Comparison of ENCODE assay signal across 10 mouse cellular contexts in the genomic region with DNA sequence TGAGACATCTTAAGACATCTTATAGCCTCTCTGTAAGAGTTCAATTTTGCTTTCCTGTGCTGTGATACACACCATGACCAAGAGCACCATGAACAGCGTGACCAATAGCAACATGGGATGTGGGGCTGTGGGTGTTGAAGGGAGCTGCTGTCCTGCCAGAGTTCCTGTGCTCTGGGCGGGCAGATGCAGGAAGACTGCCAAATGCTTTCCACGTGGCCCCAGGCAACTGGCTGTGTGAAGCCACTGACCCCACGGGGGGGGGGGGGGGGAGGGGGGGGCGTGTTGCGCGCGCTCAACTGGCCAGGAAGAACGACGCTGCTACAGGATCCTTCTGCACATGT.
DNase-seq lines count a peak whose midpoint lies in the region; ATAC-seq lines count a peak whose summit lies in the region.
"Had no signal": no experiment of that assay in that cellular context is flagged by ENCODE, and none has a peak within 500 bp of the region (broad histone marks: within the 10 kb centered on the region; RNA-seq: fewer than 3 reads in every experiment).

No protein-coding gene starts in this region.

- ATAC-seq in heart, embryonic 13.5 days (ENCODE audit: extremely low read depth, insufficient number of reproducible peaks, low FRiP score, low TSS enrichment): no peak
- no peak for ATAC-seq in midbrain, embryonic 14.5 days (ENCODE audit: low FRiP score, low TSS enrichment)
- no peak for ATAC-seq in midbrain, embryonic 15.5 days (replicated peaks)
- no peak; the same call in 1 of the 2 replicates for ATAC-seq in limb, embryonic 13.5 days (ENCODE audit: low FRiP score, low read depth)
- ATAC-seq in stomach, embryonic 16.5 days (ENCODE audit: insufficient read depth, low FRiP score): peak; percentile 60; the same call in 1 of the 2 replicates

- H3K27me3 ChIP-seq in heart, embryonic 13.5 days (replicated peaks): peaks cover 8% of the 10 kb centered on the region; the same call in 1 of the 2 replicates
- no peaks in the 10 kb centered on the region for H3K27me3 ChIP-seq in midbrain, embryonic 14.5 days (ENCODE audit: control insufficient read depth, insufficient read depth, low read length)
- 0 out of 2 replicates have a peak, but pooled peaks cover 3% of the 10 kb centered on the region for H3K27me3 ChIP-seq in midbrain, embryonic 15.5 days (replicated peaks)
- H3K27me3 ChIP-seq in limb, embryonic 13.5 days: peaks cover 4% of the 10 kb centered on the region; the same call in 1 of the 2 replicates
- no peaks in the 10 kb centered on the region for H3K27me3 ChIP-seq in stomach, embryonic 16.5 days (ENCODE audit: control insufficient read depth, insufficient read depth, low read length)

- H3K4me1 ChIP-seq in heart, embryonic 13.5 days: peaks cover 12% of the 10 kb centered on the region
- 0 out of 2 replicates have a peak, but pooled peaks cover 13% of the 10 kb centered on the region for H3K4me1 ChIP-seq in midbrain, embryonic 14.5 days (ENCODE audit: control insufficient read depth, insufficient read depth, low read length)
- H3K4me1 ChIP-seq in midbrain, embryonic 15.5 days: peaks cover 16% of the 10 kb centered on the region
- peaks cover 16% of the 10 kb centered on the region for H3K4me1 ChIP-seq in limb, embryonic 13.5 days
- no peaks in the 10 kb centered on the region for H3K4me1 ChIP-seq in stomach, embryonic 16.5 days (ENCODE audit: control insufficient read depth, insufficient read depth, low read length)
- H3K4me1 ChIP-seq: megakaryocyte, embryonic 14.5 days had no signal

- no peak for DNase-seq in heart, adult 11 months
- DNase-seq in midbrain, embryonic 14.5 days: peak; percentile 18
- no peak for DNase-seq in urinary bladder, postnatal 36 days (ENCODE audit: low spot score in 2 of 2)
- DNase-seq in gastrocnemius, postnatal 4 days (ENCODE audit: low spot score in 2 of 2): no peak
- DNase-seq: cerebellum, postnatal 36 days had no signal

- H3K9me3 ChIP-seq in heart, embryonic 13.5 days: no peaks in the 10 kb centered on the region; the same call in 1 of the 2 replicates
- no peaks in the 10 kb centered on the region for H3K9me3 ChIP-seq in midbrain, embryonic 14.5 days (ENCODE audit: control insufficient read depth, low read length)
- H3K9me3 ChIP-seq in midbrain, embryonic 15.5 days: no peaks in the 10 kb centered on the region
- H3K9me3 ChIP-seq in limb, embryonic 13.5 days: no peaks in the 10 kb centered on the region
- H3K9me3 ChIP-seq in stomach, embryonic 16.5 days (replicated peaks; ENCODE audit: control insufficient read depth, low read length): no peaks in the 10 kb centered on the region

- no peak overlapping the region for H3K4me3 ChIP-seq in heart, embryonic 13.5 days
- H3K4me3 ChIP-seq in midbrain, embryonic 14.5 days (replicated peaks; ENCODE audit: low read depth, low read length): no peak overlapping the region
- H3K4me3 ChIP-seq in midbrain, embryonic 15.5 days: no peak overlapping the region
- H3K4me3 ChIP-seq in limb, embryonic 13.5 days: no peak overlapping the region
- H3K4me3 ChIP-seq in stomach, embryonic 16.5 days (replicated peaks; ENCODE audit: low read length): no peak overlapping the region
- H3K4me3 ChIP-seq: megakaryocyte, embryonic 14.5 days had no signal

- no peak overlapping the region for H3K9ac ChIP-seq in heart, embryonic 13.5 days
- H3K9ac ChIP-seq in midbrain, embryonic 14.5 days (replicated peaks; ENCODE audit: low read length): no peak overlapping the region
- no peak overlapping the region for H3K9ac ChIP-seq in midbrain, embryonic 15.5 days
- H3K9ac ChIP-seq in limb, embryonic 13.5 days: no peak overlapping the region
- no peak overlapping the region for H3K9ac ChIP-seq in stomach, embryonic 16.5 days (ENCODE audit: low read length)

- peak overlapping the region; percentile 42 for H3K4me2 ChIP-seq in heart, embryonic 13.5 days
- no peak overlapping the region for H3K4me2 ChIP-seq in midbrain, embryonic 14.5 days (ENCODE audit: low read length)
- H3K4me2 ChIP-seq in midbrain, embryonic 15.5 days: no peak overlapping the region
- 0 out of 2 replicates have a peak overlapping the region, but pooled peaks have one; percentile 11 for H3K4me2 ChIP-seq in limb, embryonic 13.5 days (replicated peaks)
- peak overlapping the region; percentile 19; the same call in 1 of the 2 replicates for H3K4me2 ChIP-seq in stomach, embryonic 16.5 days (ENCODE audit: low read depth, low read length)

- 46% methylated on average over 5 of the region's 10 CpGs for WGBS in heart, embryonic 13.5 days
- 40% methylated on average over 3 of the region's 10 CpGs for whole genome bisulfite sequencing in midbrain, embryonic 14.5 days
- WGBS in midbrain, embryonic 15.5 days: 51% methylated on average over 9 of the region's 10 CpGs
- WGBS in limb, embryonic 13.5 days: 47% methylated on average over 4 of the region's 10 CpGs
- 37% methylated on average over 3 of the region's 10 CpGs for WGBS in stomach, embryonic 16.5 days

- H3K27ac ChIP-seq in heart, embryonic 13.5 days (replicated peaks): no peak overlapping the region
- H3K27ac ChIP-seq in midbrain, embryonic 14.5 days (replicated peaks; ENCODE audit: low read depth, low read length): no peak overlapping the region
- H3K27ac ChIP-seq in midbrain, embryonic 15.5 days: no peak overlapping the region
- no peak overlapping the region for H3K27ac ChIP-seq in limb, embryonic 13.5 days
- no peak overlapping the region for H3K27ac ChIP-seq in stomach, embryonic 16.5 days (ENCODE audit: low read length)

- H3K36me3 ChIP-seq in heart, embryonic 13.5 days: no peaks in the 10 kb centered on the region
- no peaks in the 10 kb centered on the region for H3K36me3 ChIP-seq in midbrain, embryonic 14.5 days (ENCODE audit: control insufficient read depth, insufficient read depth, low read length)
- H3K36me3 ChIP-seq in midbrain, embryonic 15.5 days (replicated peaks): no peaks in the 10 kb centered on the region
- no peaks in the 10 kb centered on the region for H3K36me3 ChIP-seq in limb, embryonic 13.5 days
- H3K36me3 ChIP-seq in stomach, embryonic 16.5 days (ENCODE audit: control insufficient read depth, insufficient read depth, low read length): no peaks in the 10 kb centered on the region

Comparison
In these comparisons a context has a peak if more than half of its experiments do, and no peak if none do; other contexts are left out.
1. H3K4me2 ChIP-seq: peak in heart, embryonic 13.5 days (single experiment), limb, embryonic 13.5 days (single experiment) and stomach, embryonic 16.5 days (single experiment); none in midbrain, embryonic 14.5 days (single experiment) and midbrain, embryonic 15.5 days (single experiment).